Mouse (Mus musculus): ENCODE measurements around the gene Bst1. TPM values are rescaled to one million over a fixed set of nuclear protein-coding genes. Genes with fewer than 3 reads are reported as not detected.
A peak's percentile ranks its signal among the peaks of the same experiment; 100 is the strongest.

The Bst1 gene
- polyA plus RNA-seq, 1 experiment from 2014 or later = 2.8 TPM

- Histone ChIP-seq H3K4me2 (ENCODE audit: low read depth, low read length) (no peak overlapping the region), H3K4me3 (ENCODE audit: low read length) (no peak overlapping the region), H3K27me3 (ENCODE audit: control insufficient read depth, insufficient read depth, low read length) (no peaks in the 10 kb centered on the region), H3K4me1 (ENCODE audit: control insufficient read depth, insufficient read depth, low read length) (peaks cover 5% of the 10 kb centered on the region; the same call in 1 of the 2 replicates), H3K27ac (ENCODE audit: low read length) (no peak overlapping the region), H3K9me3 (replicated peaks; ENCODE audit: control insufficient read depth, low read length) (no peaks in the 10 kb centered on the region), H3K36me3 (ENCODE audit: control insufficient read depth, insufficient read depth) (no peaks in the 10 kb centered on the region), H3K9ac (ENCODE audit: low read length) (no peak overlapping the region)
- ATAC-seq (replicated peaks; ENCODE audit: extremely low read depth, insufficient read depth, low FRiP score) = no peak
- WGBS = 65% methylated on average over 3 of the region's 3 CpGs
Observed at GRCm38 (mm10) chr5:43822824-43823223, 4.1 kb downstream of the Bst1 start.

- no peak overlapping the region for H3K4me2 ChIP-seq (ENCODE audit: low read depth, low read length)
- 80% methylated on average over 3 of the region's 3 CpGs for WGBS
- no peak overlapping the region for H3K9ac ChIP-seq (ENCODE audit: low read length)
- no peaks in the 10 kb centered on the region for H3K9me3 ChIP-seq (replicated peaks; ENCODE audit: control insufficient read depth, low read length)
- peak; percentile 87 for ATAC-seq (replicated peaks; ENCODE audit: extremely low read depth, insufficient read depth, low FRiP score)
- H3K27ac ChIP-seq (ENCODE audit: low read length) = peak overlapping the region; percentile 51; the same call in 1 of the 2 replicates
- H3K4me1 ChIP-seq (ENCODE audit: control insufficient read depth, insufficient read depth, low read length) = no peaks in the 10 kb centered on the region
- no peak overlapping the region for H3K4me3 ChIP-seq (ENCODE audit: low read length)
- H3K36me3 ChIP-seq (ENCODE audit: control insufficient read depth, insufficient read depth) = no peaks in the 10 kb centered on the region
- no peaks in the 10 kb centered on the region for H3K27me3 ChIP-seq (ENCODE audit: control insufficient read depth, insufficient read depth, low read length)
Observed at GRCm38 (mm10) chr5:43824580-43824979, 5.9 kb downstream of the Bst1 start.

GRCm38 (mm10) chr5:43826883-43827282 is 8.2 kb downstream of the Bst1 start:
- no peak overlapping the region for H3K4me3 ChIP-seq (ENCODE audit: low read length)
- WGBS = 81% methylated on average over 2 of the region's 2 CpGs
- H3K9me3 ChIP-seq (replicated peaks; ENCODE audit: control insufficient read depth, low read length) = no peaks in the 10 kb centered on the region
- no peaks in the 10 kb centered on the region for H3K36me3 ChIP-seq (ENCODE audit: control insufficient read depth, insufficient read depth)
- H3K4me2 ChIP-seq (ENCODE audit: low read depth, low read length) = no peak overlapping the region
- no peaks in the 10 kb centered on the region for H3K27me3 ChIP-seq (ENCODE audit: control insufficient read depth, insufficient read depth, low read length)
- no peak for ATAC-seq (replicated peaks; ENCODE audit: extremely low read depth, insufficient read depth, low FRiP score)
- H3K4me1 ChIP-seq (ENCODE audit: control insufficient read depth, insufficient read depth, low read length) = no peaks in the 10 kb centered on the region
- H3K9ac ChIP-seq (ENCODE audit: low read length) = no peak overlapping the region
- no peak overlapping the region for H3K27ac ChIP-seq (ENCODE audit: low read length)

- Histone ChIP-seq H3K4me1 (ENCODE audit: control insufficient read depth, insufficient read depth, low read length) (no peaks in the 10 kb centered on the region), H3K27ac (ENCODE audit: low read length) (no peak overlapping the region), H3K36me3 (ENCODE audit: control insufficient read depth, insufficient read depth) (no peaks in the 10 kb centered on the region), H3K4me2 (ENCODE audit: low read depth, low read length) (no peak overlapping the region), H3K9ac (ENCODE audit: low read length) (no peak overlapping the region), H3K4me3 (ENCODE audit: low read length) (no peak overlapping the region), H3K9me3 (replicated peaks; ENCODE audit: control insufficient read depth, low read length) (no peaks in the 10 kb centered on the region), H3K27me3 (ENCODE audit: control insufficient read depth, insufficient read depth, low read length) (no peaks in the 10 kb centered on the region)
- no peak for ATAC-seq (replicated peaks; ENCODE audit: extremely low read depth, insufficient read depth, low FRiP score)
- WGBS = 83% methylated on average over 9 of the region's 9 CpGs
Observed at GRCm38 (mm10) chr5:43827366-43827765, 8.7 kb downstream of the Bst1 start.

GRCm38 (mm10) chr5:43836590-43836989 is 17.9 kb downstream of the Bst1 start:
- Histone ChIP-seq H3K36me3 (ENCODE audit: control insufficient read depth, insufficient read depth) (no peaks in the 10 kb centered on the region), H3K4me1 (ENCODE audit: control insufficient read depth, insufficient read depth, low read length) (no peaks in the 10 kb centered on the region), H3K27me3 (ENCODE audit: control insufficient read depth, insufficient read depth, low read length) (no peaks in the 10 kb centered on the region), H3K4me2 (ENCODE audit: low read depth, low read length) (no peak overlapping the region), H3K9ac (ENCODE audit: low read length) (no peak overlapping the region), H3K9me3 (replicated peaks; ENCODE audit: control insufficient read depth, low read length) (no peaks in the 10 kb centered on the region), H3K27ac (ENCODE audit: low read length) (no peak overlapping the region), H3K4me3 (ENCODE audit: low read length) (no peak overlapping the region)
- 86% methylated on average over 7 of the region's 7 CpGs for whole genome bisulfite sequencing
- no peak for ATAC-seq (replicated peaks; ENCODE audit: extremely low read depth, insufficient read depth, low FRiP score)

GRCm38 (mm10) chr5:43837372-43837771 is 18.7 kb downstream of the Bst1 start:
- no peaks in the 10 kb centered on the region for H3K9me3 ChIP-seq (replicated peaks; ENCODE audit: control insufficient read depth, low read length)
- H3K27me3 ChIP-seq (ENCODE audit: control insufficient read depth, insufficient read depth, low read length) = no peaks in the 10 kb centered on the region
- no peak overlapping the region for H3K4me3 ChIP-seq (ENCODE audit: low read length)
- H3K27ac ChIP-seq (ENCODE audit: low read length) = no peak overlapping the region
- H3K9ac ChIP-seq (ENCODE audit: low read length) = no peak overlapping the region
- no peaks in the 10 kb centered on the region for H3K4me1 ChIP-seq (ENCODE audit: control insufficient read depth, insufficient read depth, low read length)
- H3K36me3 ChIP-seq (ENCODE audit: control insufficient read depth, insufficient read depth) = no peaks in the 10 kb centered on the region
- no peak overlapping the region for H3K4me2 ChIP-seq (ENCODE audit: low read depth, low read length)
- ATAC-seq (replicated peaks; ENCODE audit: extremely low read depth, insufficient read depth, low FRiP score) = no peak
- WGBS = 56% methylated on average over 5 of the region's 5 CpGs

GRCm38 (mm10) chr5:43841144-43842010 is 22.7 kb downstream of the Bst1 start:
- Histone ChIP-seq H3K9ac (ENCODE audit: low read length) (no peak overlapping the region; the same call in 1 of the 2 replicates), H3K4me2 (ENCODE audit: low read depth, low read length) (peak overlapping the region; percentile 54), H3K4me3 (ENCODE audit: low read length) (peak overlapping the region; percentile 15), H3K36me3 (ENCODE audit: control insufficient read depth, insufficient read depth) (no peaks in the 10 kb centered on the region), H3K27me3 (ENCODE audit: control insufficient read depth, insufficient read depth, low read length) (no peaks in the 10 kb centered on the region), H3K9me3 (replicated peaks; ENCODE audit: control insufficient read depth, low read length) (no peaks in the 10 kb centered on the region), H3K27ac (ENCODE audit: low read length) (no peak overlapping the region), H3K4me1 (ENCODE audit: control insufficient read depth, insufficient read depth, low read length) (no peaks in the 10 kb centered on the region)
- WGBS = 40% methylated on average over 11 of the region's 11 CpGs
- 0 out of 2 replicates have a peak, but pooled peaks have one; percentile 37 for ATAC-seq (replicated peaks; ENCODE audit: extremely low read depth, insufficient read depth, low FRiP score)

- 79% methylated on average over 5 of the region's 5 CpGs for WGBS
- Histone ChIP-seq H3K27me3 (ENCODE audit: control insufficient read depth, insufficient read depth, low read length) (no peaks in the 10 kb centered on the region), H3K9me3 (replicated peaks; ENCODE audit: control insufficient read depth, low read length) (no peaks in the 10 kb centered on the region), H3K9ac (ENCODE audit: low read length) (no peak overlapping the region; the same call in 1 of the 2 replicates), H3K27ac (ENCODE audit: low read length) (no peak overlapping the region), H3K36me3 (ENCODE audit: control insufficient read depth, insufficient read depth) (no peaks in the 10 kb centered on the region), H3K4me1 (ENCODE audit: control insufficient read depth, insufficient read depth, low read length) (no peaks in the 10 kb centered on the region), H3K4me2 (ENCODE audit: low read depth, low read length) (peak overlapping the region; percentile 54), H3K4me3 (ENCODE audit: low read length) (peak overlapping the region; percentile 15)
- no peak for ATAC-seq (replicated peaks; ENCODE audit: extremely low read depth, insufficient read depth, low FRiP score)
Observed at GRCm38 (mm10) chr5:43842011-43842285, 23.3 kb downstream of the Bst1 start.

GRCm38 (mm10) chr5:43842576-43843155 is 24.0 kb downstream of the Bst1 start:
- H3K36me3 ChIP-seq (ENCODE audit: control insufficient read depth, insufficient read depth) = no peaks in the 10 kb centered on the region
- no peaks in the 10 kb centered on the region for H3K4me1 ChIP-seq (ENCODE audit: control insufficient read depth, insufficient read depth, low read length)
- H3K9ac ChIP-seq (ENCODE audit: low read length) = no peak overlapping the region
- no peak overlapping the region for H3K4me2 ChIP-seq (ENCODE audit: low read depth, low read length)
- no peak overlapping the region for H3K4me3 ChIP-seq (ENCODE audit: low read length)
- H3K9me3 ChIP-seq (replicated peaks; ENCODE audit: control insufficient read depth, low read length) = no peaks in the 10 kb centered on the region
- ATAC-seq (replicated peaks; ENCODE audit: extremely low read depth, insufficient read depth, low FRiP score) = no peak
- WGBS = 54% methylated on average over 3 of the region's 3 CpGs
- H3K27me3 ChIP-seq (ENCODE audit: control insufficient read depth, insufficient read depth, low read length) = no peaks in the 10 kb centered on the region
- H3K27ac ChIP-seq (ENCODE audit: low read length) = no peak overlapping the region

All from heart, embryonic 16.5 days (tissue).